Mouse (Mus musculus) left cerebral cortex, postnatal 36 days (tissue): ENCODE measurements around the gene Tha1. TPM values are rescaled to one million over a fixed set of nuclear protein-coding genes. Genes with fewer than 3 reads are reported as not detected.
A peak's percentile ranks its signal among the peaks of the same experiment; 100 is the strongest.

ENCODE experiments used
- DNase-seq, 2 experiments: peaks; one replicate each; pipeline ENCODE4 v3.0.0; 2021 to 2022; ENCODE audit warnings: low spot score in 2 of 2, mixed read lengths in 1 of 2
- intact Hi-C: fragments of 180-260 bp; cut with DNase I; formaldehyde crosslinking; loops from one replicate; pipeline ENCODE4 v1.15.1; 2025
- total RNA-seq, 2 experiments: library from RNA; stranded (reverse); gene quantifications; 2 replicates each; pipeline ENCODE4 v1.2.3; 2021

The Tha1 gene
- total RNA-seq, 2 experiments from 2014 or later: 3.4 to 7.2 TPM

DNA sequence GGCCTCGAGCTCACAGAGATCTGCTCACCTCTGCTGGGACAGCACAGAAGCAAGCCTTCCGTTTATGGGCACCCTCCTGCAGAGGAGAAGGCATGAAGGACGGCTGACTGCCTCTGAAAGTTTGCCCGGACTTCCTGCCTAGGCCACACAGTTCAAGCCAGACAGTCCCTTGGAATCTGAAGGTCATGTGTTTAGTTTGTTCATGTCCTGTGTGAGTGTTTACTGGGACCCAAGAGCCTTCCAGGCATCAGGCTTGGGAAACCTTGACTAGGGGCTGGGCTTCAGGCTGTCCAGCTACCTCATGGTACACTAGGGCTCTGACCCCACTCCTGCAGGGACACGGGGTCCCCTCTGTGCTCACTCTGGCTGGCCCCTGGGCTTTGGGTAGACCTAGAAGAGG is 12.7 kb upstream of the Tha1 start:
- DNase-seq: no peak
- intact Hi-C loops: no loop called here

GRCm38 (mm10) chr11:117882208-117882607 is 8.9 kb upstream of the Tha1 start:
- intact Hi-C loops: no loop called here
- DNase-seq: no peak

DNA sequence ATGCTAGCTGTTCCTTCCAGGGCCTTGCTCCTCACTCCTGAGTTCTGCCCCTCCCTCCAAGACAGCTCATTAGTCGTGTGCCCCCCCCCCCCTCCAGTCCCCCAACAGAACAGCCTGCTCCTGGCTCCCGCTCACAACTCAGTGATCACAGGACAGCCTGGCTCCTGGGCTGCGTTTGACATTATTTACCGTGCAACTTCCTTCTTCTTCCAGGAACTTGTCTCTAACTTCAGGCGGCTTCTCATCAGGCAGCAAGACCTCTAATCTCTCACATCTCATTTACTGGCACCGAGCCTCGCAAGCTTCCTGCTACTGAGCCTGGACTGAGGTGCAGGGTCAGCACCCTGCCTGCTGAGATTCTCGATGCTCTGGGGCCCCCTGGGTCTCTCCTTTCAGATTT is 8.5 kb upstream of the Tha1 start:
- intact Hi-C loops: no loop called here

DNA sequence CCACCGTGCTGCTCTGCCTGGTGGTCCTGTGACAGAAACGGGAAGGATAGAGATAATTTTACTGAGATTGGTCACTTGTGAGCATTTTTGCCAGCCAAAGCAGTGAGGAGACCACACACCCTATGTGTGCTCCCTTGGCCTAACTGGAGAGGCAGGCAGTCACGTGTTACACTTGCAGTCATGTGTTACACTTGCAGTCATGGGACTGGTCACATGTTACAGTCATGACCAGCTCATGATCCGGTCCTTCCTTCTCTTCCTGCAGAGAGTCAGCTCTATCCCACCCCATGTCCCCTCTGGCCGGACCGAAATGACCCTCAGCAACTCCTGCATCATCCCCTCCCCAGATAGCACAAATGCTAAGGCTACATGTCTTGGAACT is 7.7 kb upstream of the Tha1 start:
- DNase-seq: no peak
- intact Hi-C loops: no loop called here

More for the DNA sequence above, 8.5 kb upstream of the Tha1 start:
- DNase-seq: no peak

DNA sequence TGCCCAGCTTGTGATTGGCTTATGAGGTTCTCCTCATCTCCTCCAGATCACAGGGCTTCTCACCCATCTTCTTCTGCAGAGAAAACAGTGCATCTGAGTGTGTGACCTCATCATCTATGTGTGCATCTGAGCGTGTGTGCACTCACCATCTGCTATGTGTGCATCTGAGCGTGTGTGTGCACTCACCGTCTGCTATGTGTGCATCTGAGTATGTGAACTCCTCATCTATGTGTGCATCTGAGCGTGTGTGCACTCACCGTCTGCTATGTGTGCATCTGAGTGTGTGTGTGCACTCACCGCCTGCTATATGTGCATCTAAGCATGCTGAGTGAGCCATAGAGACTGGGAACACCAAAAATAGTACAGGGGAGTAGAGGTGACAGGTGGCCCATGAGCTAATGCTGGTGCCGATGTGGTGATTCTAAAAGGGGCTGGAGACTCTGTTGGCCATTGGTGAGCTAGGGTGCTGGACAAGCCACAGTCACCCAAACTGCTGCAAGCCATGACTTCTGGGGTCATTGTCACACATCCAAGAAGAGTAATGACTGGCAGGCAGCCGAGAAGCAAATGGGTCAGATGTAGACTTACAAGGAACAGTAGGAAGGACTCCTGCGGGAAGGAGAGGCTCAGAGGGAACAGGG is 7.2 kb upstream of the Tha1 start:
- intact Hi-C loops: no loop called here

GRCm38 (mm10) chr11:117879676-117880075 is 6.4 kb upstream of the Tha1 start:
- intact Hi-C loops: loop anchor here (10.0 kb wide), 1 partner anchor 345 kb away; no protein-coding TSS in a partner anchor
- no peak for DNase-seq

More for the DNA sequence above, 7.2 kb upstream of the Tha1 start:
- DNase-seq: no peak

GRCm38 (mm10) chr11:117878892-117879291 is 5.6 kb upstream of the Tha1 start:
- no peak for DNase-seq
- intact Hi-C loops: loop anchor here (10.0 kb wide), 1 partner anchor 346 kb away; no protein-coding TSS in a partner anchor

DNA sequence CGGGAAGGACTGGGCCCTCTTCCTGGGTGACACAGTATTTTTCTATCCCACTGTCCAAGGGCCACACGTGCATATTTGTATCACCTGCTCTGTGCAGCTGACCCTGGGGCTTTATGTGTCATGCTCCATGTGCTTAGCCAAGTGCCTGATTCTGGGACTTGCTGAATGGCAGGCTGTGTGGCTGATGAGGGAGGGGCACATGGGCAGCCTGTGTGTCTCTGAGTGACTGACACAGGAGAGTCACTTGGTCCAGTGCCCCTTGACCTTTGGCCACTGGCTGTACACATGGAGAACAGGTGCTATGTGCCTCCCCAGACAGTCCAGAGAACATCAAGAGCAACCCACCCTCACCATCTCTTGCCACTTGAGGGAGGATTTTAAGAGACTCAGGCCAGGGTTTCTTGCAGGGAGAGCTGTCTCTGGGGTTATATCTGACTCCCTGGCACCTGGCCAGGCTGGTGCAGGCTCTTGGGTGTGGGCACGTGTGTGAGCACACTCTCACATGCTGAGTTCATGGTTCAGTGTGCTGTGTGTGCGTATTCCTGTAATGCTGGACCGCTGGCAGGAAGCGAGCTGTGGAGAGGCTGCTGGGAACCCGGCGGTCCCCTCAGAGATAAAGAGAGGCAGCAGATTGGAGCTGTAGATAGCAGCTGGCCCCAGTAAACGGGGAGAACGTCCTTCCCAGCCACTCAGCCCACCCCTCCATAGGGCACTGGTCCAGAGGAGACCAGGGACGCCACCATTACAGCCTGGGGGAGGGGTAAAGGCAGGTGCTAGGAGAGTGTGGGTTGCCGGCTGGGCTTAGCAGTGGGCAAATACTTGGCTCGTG is 4.8 kb upstream of the Tha1 start:
- DNase-seq: peak; percentile 31 to 38
- intact Hi-C loops: loop anchor here (10.0 kb wide), 1 partner anchor 347 kb away; no protein-coding TSS in a partner anchor

DNA sequence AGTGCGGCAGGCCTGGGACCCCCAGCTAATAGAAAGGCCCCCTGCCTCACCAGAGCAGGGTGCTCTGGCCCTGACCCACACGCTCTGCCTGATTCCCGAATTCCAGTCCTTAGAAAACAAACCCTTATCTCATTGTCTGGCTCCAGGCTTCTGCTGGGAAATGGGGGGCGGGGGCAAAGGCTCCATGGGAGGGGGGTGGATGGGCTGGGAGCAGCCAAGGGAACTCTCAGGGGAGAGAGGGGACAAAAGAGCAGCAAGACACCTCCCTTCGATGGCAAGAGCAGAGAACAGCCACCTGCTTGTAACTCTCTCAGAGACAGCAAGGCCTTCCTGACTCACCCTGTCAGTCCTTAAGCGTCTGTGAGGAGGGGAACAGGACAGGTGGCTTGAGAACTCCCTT is 2.4 kb upstream of the Tha1 start:
- no peak for DNase-seq
- intact Hi-C loops: loop anchor here (10.0 kb wide), 1 partner anchor 349 kb away; no protein-coding TSS in a partner anchor

GRCm38 (mm10) chr11:117874419-117874818 is 1.1 kb upstream of the Tha1 start:
- intact Hi-C loops: loop anchor here (5.0 to 10.0 kb wide), 3 partner anchors 113 to 350 kb away; partner anchors contain the start of gene Pgs1
- DNase-seq: no peak

GRCm38 (mm10) chr11:117871911-117872584 is 1.2 kb downstream of the Tha1 start:
- no peak for DNase-seq
- intact Hi-C loops: loop anchor here (2.0 to 10.0 kb wide), 5 partner anchors 97 to 353 kb away; partner anchors contain the start of gene Pgs1

GRCm38 (mm10) chr11:117871376-117871775 is 1.9 kb downstream of the Tha1 start:
- intact Hi-C loops: loop anchor here (2.0 to 10.0 kb wide), 5 partner anchors 97 to 353 kb away; partner anchors contain the start of gene Pgs1

GRCm38 (mm10) chr11:117870688-117871365 is 2.5 kb downstream of the Tha1 start:
- DNase-seq: peak; percentile 71 to 81
- intact Hi-C loops: loop anchor here (2.0 to 10.0 kb wide), 5 partner anchors 98 to 354 kb away; partner anchors contain the start of gene Pgs1

More at GRCm38 (mm10) chr11:117871376-117871775, 1.9 kb downstream of the Tha1 start:
- DNase-seq: no peak

GRCm38 (mm10) chr11:117865988-117866387 is 7.3 kb downstream of the Tha1 start:
- no peak for DNase-seq
- intact Hi-C loops: no loop called here

DNA sequence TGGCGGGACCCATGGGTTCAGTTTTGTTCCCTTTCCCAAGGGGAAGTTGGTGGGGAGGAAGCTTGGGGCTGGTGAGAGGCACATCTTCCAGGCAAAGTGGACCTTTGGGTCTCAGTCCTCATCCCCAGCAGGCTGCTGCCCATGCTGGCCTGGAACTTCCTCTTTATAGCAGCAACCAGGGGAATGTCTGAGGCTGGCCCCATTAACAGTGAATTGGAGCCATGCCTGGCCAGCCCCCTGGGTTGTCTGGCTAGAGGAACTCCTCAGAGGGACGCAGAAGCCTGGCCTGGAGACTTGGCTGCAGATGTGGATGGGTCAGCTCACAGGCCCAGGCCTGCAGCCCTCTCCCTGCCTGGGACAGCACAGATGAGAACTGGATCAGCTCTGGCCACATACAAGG is 8.5 kb downstream of the Tha1 start:
- no peak for DNase-seq
- intact Hi-C loops: no loop called here

DNA sequence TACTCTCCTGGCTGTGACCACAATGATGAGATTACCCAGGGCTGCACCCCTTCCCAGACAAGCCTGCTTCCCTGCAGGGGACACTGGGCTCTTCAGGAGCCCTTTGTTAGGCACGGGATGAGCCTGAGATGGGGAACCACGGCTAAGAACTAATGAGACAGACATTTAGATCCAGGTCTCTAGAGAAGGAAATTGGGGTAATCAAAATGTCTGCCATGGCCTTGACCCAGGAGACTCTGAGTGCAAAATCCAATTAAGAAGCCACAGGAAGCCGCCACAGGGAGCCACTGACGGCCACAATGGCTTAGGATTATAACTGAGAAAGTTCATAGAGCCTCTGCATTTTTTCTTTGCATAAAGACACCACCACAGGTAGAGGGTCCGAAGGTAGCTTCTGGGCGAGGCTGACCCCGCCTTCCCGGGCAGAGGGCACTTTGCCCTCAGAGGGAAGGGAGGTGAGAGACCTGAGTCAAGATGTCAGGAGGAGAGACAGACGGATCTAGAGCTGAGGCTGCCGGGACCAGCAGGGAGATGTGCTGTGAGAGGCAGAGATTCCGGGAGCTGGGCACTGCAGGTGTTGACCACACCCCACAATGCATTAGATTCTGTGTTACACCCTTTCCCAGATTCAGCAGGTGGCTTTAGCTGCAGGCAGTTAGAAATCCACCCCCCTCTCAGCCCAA is 10.0 kb downstream of the Tha1 start:
- intact Hi-C loops: no loop called here
- DNase-seq: no peak

DNA sequence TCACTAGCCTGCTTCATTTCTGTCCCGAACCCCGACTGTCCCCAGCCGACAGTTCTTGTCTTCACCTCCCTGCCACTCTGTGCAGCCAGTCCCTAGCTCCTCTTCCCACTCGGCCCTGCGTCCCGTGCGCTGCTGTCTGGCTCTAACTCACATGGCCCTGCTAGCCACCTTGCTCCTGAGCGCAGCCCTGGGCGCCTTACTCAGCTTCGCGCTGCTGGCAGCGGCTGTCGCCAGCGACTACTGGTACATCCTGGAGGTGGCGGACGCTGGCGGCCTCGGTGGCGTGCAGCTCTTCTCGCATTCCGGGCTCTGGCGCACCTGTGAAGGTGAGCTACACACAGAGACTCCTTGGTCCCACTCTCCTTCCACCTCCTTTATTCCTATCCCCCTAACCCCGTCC is 12.7 kb downstream of the Tha1 start, which contains the start of gene Tmem235:
TSS of gene Tmem235 (plus strand) at position 152 of the 400 bp plus-strand sequence.
- DNase-seq: no peak
- intact Hi-C loops: no loop called here

DNA sequence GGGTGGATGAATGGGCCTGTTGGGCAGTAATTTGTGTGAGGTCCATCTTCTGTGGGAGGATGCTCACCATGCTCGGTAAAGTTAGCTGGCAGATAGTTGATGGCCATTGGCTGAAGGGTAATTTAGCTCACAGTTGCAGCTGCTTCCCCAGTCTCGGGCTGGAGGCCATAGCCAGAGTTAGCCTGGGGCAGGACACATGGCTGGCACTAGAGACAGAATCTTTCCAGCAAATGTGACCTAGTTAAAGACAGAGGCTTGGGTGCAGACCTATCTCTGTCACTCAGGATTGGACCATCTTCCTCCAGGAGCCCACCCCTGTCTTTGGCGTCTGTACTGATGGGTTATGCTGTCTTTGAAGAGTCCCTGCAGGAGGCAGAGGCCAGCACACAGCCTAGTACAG is 14.9 kb downstream of the Tha1 start:
- DNase-seq: no peak
- intact Hi-C loops: no loop called here

- intact Hi-C loops: no loop called here
- no peak for DNase-seq
These were observed 15.8 kb downstream of the Tha1 start for GRCm38 (mm10) chr11:117857462-117857861.
